Mouse (Mus musculus): Measurements from ENCODE around the gene Prcd. TPM values are rescaled to one million over a fixed set of nuclear protein-coding genes. Genes with fewer than 3 reads are reported as not detected.
"Not testable (repeated sequence)": the region's sequence is repeated elsewhere in the genome, so short reads cannot be mapped to it uniquely, and the experiment has no call there.

Prcd gene
- total RNA-seq (2021): 1 to 10 TPM; 1.4 to 1.7 TPM

- DNase-seq: no peak
- intact Hi-C loops (cut with DNase I): no loop called here
These were observed at the start of gene Prcd for GRCm38 (mm10) chr11:116653234-116653633. Gene Prcd, plus strand, starts transcription at chr11:116653534.

- intact Hi-C loops (cut with DNase I): no loop called here
These were observed 49.2 kb upstream of the Prcd start for GRCm38 (mm10) chr11:116604097-116604496.

GRCm38 (mm10) chr11:116607717-116608116 lies 45.6 kb upstream of the Prcd start:
- no peak for DNase-seq
- intact Hi-C loops (cut with DNase I): no loop called here

More at GRCm38 (mm10) chr11:116604097-116604496, 49.2 kb upstream of the Prcd start:
- no peak for DNase-seq

- no peak for DNase-seq
- intact Hi-C loops (cut with DNase I): no loop called here
These were observed 43.2 kb upstream of the Prcd start for GRCm38 (mm10) chr11:116609965-116610630.

- DNase-seq; intact Hi-C loops (cut with DNase I): not testable (repeated sequence)
These were observed 42.2 kb upstream of the Prcd start for GRCm38 (mm10) chr11:116611168-116611567.

- DNase-seq: no peak
- intact Hi-C loops (cut with DNase I): no loop called here
These were observed 41.5 kb upstream of the Prcd start for GRCm38 (mm10) chr11:116611883-116612282.

GRCm38 (mm10) chr11:116612554-116612953 lies 40.8 kb upstream of the Prcd start:
- intact Hi-C loops (cut with DNase I): no loop called here
- DNase-seq: no peak

GRCm38 (mm10) chr11:116613234-116613633 lies 40.1 kb upstream of the Prcd start:
- intact Hi-C loops (cut with DNase I): no loop called here
- DNase-seq: no peak

- intact Hi-C loops (cut with DNase I): no loop called here
- peak; percentile 59 to 69 for DNase-seq
These were observed 37.4 kb upstream of the Prcd start for GRCm38 (mm10) chr11:116615735-116616437.

- no peak for DNase-seq
- intact Hi-C loops (cut with DNase I): no loop called here
These were observed 36.8 kb upstream of the Prcd start for GRCm38 (mm10) chr11:116616438-116617118.

- DNase-seq: no peak
- intact Hi-C loops (cut with DNase I): no loop called here
These were observed 35.7 kb upstream of the Prcd start for GRCm38 (mm10) chr11:116617641-116618040.

GRCm38 (mm10) chr11:116618666-116619065 lies 34.7 kb upstream of the Prcd start:
- intact Hi-C loops (cut with DNase I): no loop called here
- no peak for DNase-seq

GRCm38 (mm10) chr11:116619156-116619555 lies 34.2 kb upstream of the Prcd start:
- intact Hi-C loops (cut with DNase I): no loop called here
- no peak for DNase-seq

- intact Hi-C loops (cut with DNase I): no loop called here
- no peak for DNase-seq
These were observed 33.8 kb upstream of the Prcd start for GRCm38 (mm10) chr11:116619561-116619960.

- DNase-seq: no peak
- intact Hi-C loops (cut with DNase I): no loop called here
These were observed 33.3 kb upstream of the Prcd start for GRCm38 (mm10) chr11:116620073-116620472.

GRCm38 (mm10) chr11:116620559-116621253 lies 32.6 kb upstream of the Prcd start:
- intact Hi-C loops (cut with DNase I): no loop called here
- DNase-seq: no peak

GRCm38 (mm10) chr11:116621258-116621704 lies 32.1 kb upstream of the Prcd start:
- intact Hi-C loops (cut with DNase I): no loop called here
- DNase-seq: peak; percentile 92 to 94

- DNase-seq: peak in 1 of 2 experiments; percentile 40
- intact Hi-C loops (cut with DNase I): no loop called here
These were observed 29.8 kb upstream of the Prcd start for GRCm38 (mm10) chr11:116623281-116624124.

GRCm38 (mm10) chr11:116624131-116624832 lies 29.1 kb upstream of the Prcd start:
- intact Hi-C loops (cut with DNase I): no loop called here
- peak; percentile 87 to 88 for DNase-seq

Measured in heart, postnatal 10 days (tissue).